Mouse (Mus musculus) heart, embryonic 12.5 days (tissue): Measurements from ENCODE around the gene Tut4. TPM values are rescaled to one million over a fixed set of nuclear protein-coding genes. Genes with fewer than 3 reads are reported as not detected.

Experiments
- polyA plus RNA-seq: library from polyadenylated mRNA; unstranded; fragments of >200 nt; fragmentation: Nextera tagmentation; extraction: Ambion mirVana; gene quantifications from 2 replicates; pipeline ENCODE4 v1.2.1, GENCODE M21; 2016

Gene Tut4
- polyA plus RNA-seq, 1 experiment from 2014 or later, result 54.4 TPM

Other genes starting within 250 kb of the Tut4 start
- gene Zyg11a, start 241.4 kb upstream of the Tut4 start, polyA plus RNA-seq, result 0.13 TPM in 1 of 2 replicates, not detected in the other
- 11.0 and 12.1 TPM in 2 replicates for gene Zyg11b, start 158.3 kb upstream of the Tut4 start, polyA plus RNA-seq
- 46.6 and 46.8 TPM in 2 replicates for gene Coa7, start 131.3 kb upstream of the Tut4 start, polyA plus RNA-seq
- 1.1 and 1.4 TPM in 2 replicates for gene Shisal2a, start 76.1 kb upstream of the Tut4 start, polyA plus RNA-seq
- gene Gpx7, start 52.5 kb upstream of the Tut4 start, polyA plus RNA-seq, result 66.1 and 67.6 TPM in 2 replicates
- gene Prpf38a, start 119.9 kb downstream of the Tut4 start, polyA plus RNA-seq, result 58.3 and 61.2 TPM in 2 replicates
- 6.2 and 7.2 TPM in 2 replicates for gene Orc1, start 120.0 kb downstream of the Tut4 start, polyA plus RNA-seq
- 18.9 and 19.3 TPM in 2 replicates for gene Cc2d1b, start 160.5 kb downstream of the Tut4 start, polyA plus RNA-seq